In the genomic region with DNA sequence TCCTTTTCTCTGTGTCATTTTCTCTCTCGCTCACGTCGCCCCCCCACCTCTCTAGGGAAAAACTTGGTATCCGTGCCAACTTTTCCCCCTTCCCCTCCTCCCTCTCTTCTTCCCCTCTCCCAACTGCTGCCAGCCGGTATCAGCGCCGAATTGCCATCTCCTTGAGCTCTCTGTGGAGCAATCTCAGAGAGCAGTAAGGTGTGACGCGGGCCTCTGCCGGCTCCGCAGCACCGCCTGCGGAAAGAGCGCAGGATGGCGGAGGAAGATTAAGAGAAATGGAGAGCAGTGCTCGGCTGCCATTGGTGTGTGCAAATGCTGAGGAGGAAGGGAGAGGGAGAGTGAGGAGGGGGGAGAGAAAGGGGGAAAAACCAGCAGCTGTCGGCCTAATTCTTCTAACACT, we compare ENCODE assay signal across 9 mouse cellular contexts. TPM values are rescaled to one million over a fixed set of nuclear protein-coding genes. Genes with fewer than 3 reads are reported as not detected.
A peak's percentile ranks its signal among the peaks of the same experiment; 100 is the strongest.
DNase-seq lines count a peak whose midpoint lies in the region; ATAC-seq and TF ChIP-seq lines count a peak whose summit lies in the region.
"Had no signal": no experiment of that assay in that cellular context is flagged by ENCODE, and none has a peak within 500 bp of the region (broad histone marks: within the 10 kb centered on the region; RNA-seq: fewer than 3 reads in every experiment).

No protein-coding gene starts in this region.

- DNase-seq in kidney, adult 2 months, result no peak
- DNase-seq in cerebellum, postnatal 25 days, result peak; percentile 46 to 63
- DNase-seq in left cerebral cortex, postnatal 36 days (ENCODE audit: low spot score in 2 of 2), result peak; percentile 51 to 63
- DNase-seq in retina, embryonic 14.5 days (ENCODE audit: low spot score), result peak; percentile 47
- DNase-seq in gastrocnemius, adult 2 months, result no peak
- DNase-seq in adrenal gland, adult 8-10 months, result no peak

- H3K36me3 ChIP-seq in kidney, embryonic 16.5 days (ENCODE audit: insufficient read depth, low read length), result no peaks in the 10 kb centered on the region
- H3K36me3 ChIP-seq in kidney, adult 2 months (ENCODE audit: control insufficient read depth, insufficient read depth, low read length), result no peaks in the 10 kb centered on the region

- H3K4me1 ChIP-seq in kidney, embryonic 16.5 days (ENCODE audit: insufficient read depth, low read length), result peaks cover 7% of the 10 kb centered on the region; the same call in 1 of the 2 replicates
- H3K4me1 ChIP-seq in kidney, adult 2 months (ENCODE audit: control insufficient read depth, insufficient read depth, low read length), result no peaks in the 10 kb centered on the region

- TF ChIP-seq POLR2A in kidney, adult 2 months (IDR thresholded peaks at IDR 0.05; ENCODE audit: low read depth, low read length), result no peak

- no peak for TF ChIP-seq CTCF in kidney, adult 2 months (conservative IDR thresholded peaks at IDR 0.05; ENCODE audit: insufficient read depth, insufficient read length, low read depth, low read length)
- no peak for TF ChIP-seq CTCF in gastrocnemius, adult 2 months (IDR thresholded peaks at IDR 0.05)

- peak overlapping the region; percentile 29 for H3K4me3 ChIP-seq in kidney, embryonic 16.5 days (ENCODE audit: low read length)
- no peak overlapping the region for H3K4me3 ChIP-seq in kidney, adult 2 months (ENCODE audit: insufficient read depth, low read depth, low read length)
- no peak overlapping the region for H3K4me3 ChIP-seq in gastrocnemius, adult 2 months

- peak overlapping the region; percentile 53 for H3K4me2 ChIP-seq in kidney, embryonic 16.5 days (replicated peaks; ENCODE audit: low read depth, low read length)

- intact Hi-C loops in left cerebral cortex, postnatal 36 days (cut with DNase I), result no loop called here
- intact Hi-C loops in gastrocnemius, adult 2 months (cut with DNase I), result no loop called here

- WGBS in kidney, embryonic 16.5 days, result under 1% methylated on average over 14 of the region's 17 CpGs
- WGBS in kidney, adult 2 months, result 6% methylated on average over 14 of the region's 17 CpGs

- H3K27me3 ChIP-seq in kidney, embryonic 16.5 days (ENCODE audit: insufficient read depth, low read length), result 0 out of 2 replicates have a peak, but pooled peaks cover 3% of the 10 kb centered on the region
- H3K27me3 ChIP-seq in kidney, adult 2 months (replicated peaks; ENCODE audit: control insufficient read depth, insufficient read depth, low read length), result no peaks in the 10 kb centered on the region

- H3K27ac ChIP-seq in kidney, embryonic 16.5 days (ENCODE audit: low read length), result no peak overlapping the region
- no peak overlapping the region for H3K27ac ChIP-seq in kidney, adult 2 months (ENCODE audit: insufficient read depth, low read depth, low read length)
- no peak overlapping the region for H3K27ac ChIP-seq in gastrocnemius, adult 2 months

- H3K9me3 ChIP-seq in kidney, embryonic 16.5 days (ENCODE audit: low read length), result no peaks in the 10 kb centered on the region

- ATAC-seq in kidney, embryonic 16.5 days (ENCODE audit: low FRiP score, low TSS enrichment), result peak; percentile 51; the same call in 1 of the 2 replicates
- ATAC-seq in frontal cortex, adult (ENCODE audit: low TSS enrichment), result peak; percentile 90

- H3K9ac ChIP-seq in kidney, embryonic 16.5 days (replicated peaks; ENCODE audit: low read length), result 0 out of 2 replicates have a peak overlapping the region, but pooled peaks have one; percentile 26

RNA-seq across cellular contexts. Expression of a gene that starts 45.2 kb away (rescaled TPM):
- not detected in 2 replicates for polyA plus RNA-seq in kidney, embryonic 16.5 days (2015; fragmentation: Nextera tagmentation; extraction: Ambion mirVana)
- polyA plus RNA-seq in kidney, adult 2 months (2012; rRNA removed), result not detected in 2 replicates
- total RNA-seq in left cerebral cortex, postnatal 36 days (2021), result 10 to 100 TPM; 65.2 to 77.3 TPM
- not detected for total RNA-seq in gastrocnemius, adult 2 months (2021)
- not detected for total RNA-seq in adrenal gland, adult 8-10 months (2022)
- total RNA-seq: adrenal gland, postnatal 36 days had no signal

Comparison
In these comparisons a context has a peak if more than half of its experiments do, and no peak if none do; other contexts are left out.
1. DNase-seq: peak in cerebellum, postnatal 25 days (2 of 2), left cerebral cortex, postnatal 36 days (2 of 2) and retina, embryonic 14.5 days (single experiment); none in kidney, adult 2 months (single experiment), gastrocnemius, adult 2 months (single experiment) and adrenal gland, adult 8-10 months (single experiment).
2. RNA of a gene that starts 45.2 kb away (total RNA-seq): 65.2 to 77.3 TPM in left cerebral cortex, postnatal 36 days; not detected in adrenal gland, adult 8-10 months and not detected in gastrocnemius, adult 2 months; every median in the first group is over 10 times any median in the second.